Mouse (Mus musculus) left cerebral cortex, adult 18-20 months (tissue): ENCODE data around the gene Gm11037. TPM values are rescaled to one million over a fixed set of nuclear protein-coding genes. Genes with fewer than 3 reads are reported as not detected.

ENCODE experiments used
- DNase-seq, 2 experiments: peaks; one replicate each; pipeline ENCODE4 v3.0.0; 2021 to 2022; ENCODE audit warnings: low spot score in 2 of 2, mixed read lengths in 1 of 2
- total RNA-seq, 2 experiments: library from RNA; stranded (reverse); gene quantifications; 2 replicates each; pipeline ENCODE4 v1.2.3; 2021

Gm11037 gene
- total RNA-seq, 2 experiments from 2014 or later = not detected

DNA sequence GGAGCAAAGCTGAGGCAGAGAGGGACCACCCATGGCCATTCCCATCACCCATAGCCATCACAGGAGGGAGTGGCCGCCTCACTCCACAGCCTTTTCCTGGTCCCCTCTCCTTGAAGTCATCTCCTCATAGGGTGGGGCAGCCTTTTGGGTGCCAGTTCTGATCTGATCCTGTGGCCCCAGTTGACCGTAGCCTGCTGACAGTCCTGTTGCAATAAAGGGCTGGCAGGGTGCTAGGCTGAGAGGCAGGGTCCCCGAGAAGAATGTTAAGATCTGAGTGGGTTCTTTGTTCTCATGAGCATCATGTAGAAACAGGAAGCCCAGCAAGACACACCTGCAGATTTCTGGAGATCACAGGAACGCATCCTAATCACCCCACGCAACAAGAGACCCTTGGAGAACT, 5.1 kb upstream of the Gm11037 start:
- DNase-seq = no peak

- no peak for DNase-seq
Measured at GRCm38 (mm10) chr2:131128636-131129157, 4.6 kb upstream of the Gm11037 start.

- no peak for DNase-seq
Measured at GRCm38 (mm10) chr2:131129836-131130235, 3.5 kb upstream of the Gm11037 start.

DNA sequence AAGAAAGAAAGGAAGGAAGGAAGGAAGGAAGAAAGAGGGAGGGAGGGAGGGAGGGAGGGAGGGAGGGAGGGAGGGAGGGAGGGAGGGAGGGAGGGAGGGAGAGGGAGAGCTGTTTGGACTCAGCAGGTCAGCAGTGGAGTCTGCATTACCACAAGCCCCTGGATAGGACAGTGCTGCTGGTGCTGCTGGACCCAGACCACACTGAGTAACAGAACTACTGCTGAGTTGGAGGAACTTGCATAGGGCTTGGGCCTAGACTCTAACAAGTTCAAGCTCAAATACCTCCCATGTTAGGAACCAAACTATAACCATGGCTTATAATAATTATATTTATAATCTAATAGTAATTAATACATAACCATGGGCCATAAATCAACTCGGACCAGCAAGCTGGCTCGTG, 2.4 kb upstream of the Gm11037 start:
- DNase-seq = no peak

DNA sequence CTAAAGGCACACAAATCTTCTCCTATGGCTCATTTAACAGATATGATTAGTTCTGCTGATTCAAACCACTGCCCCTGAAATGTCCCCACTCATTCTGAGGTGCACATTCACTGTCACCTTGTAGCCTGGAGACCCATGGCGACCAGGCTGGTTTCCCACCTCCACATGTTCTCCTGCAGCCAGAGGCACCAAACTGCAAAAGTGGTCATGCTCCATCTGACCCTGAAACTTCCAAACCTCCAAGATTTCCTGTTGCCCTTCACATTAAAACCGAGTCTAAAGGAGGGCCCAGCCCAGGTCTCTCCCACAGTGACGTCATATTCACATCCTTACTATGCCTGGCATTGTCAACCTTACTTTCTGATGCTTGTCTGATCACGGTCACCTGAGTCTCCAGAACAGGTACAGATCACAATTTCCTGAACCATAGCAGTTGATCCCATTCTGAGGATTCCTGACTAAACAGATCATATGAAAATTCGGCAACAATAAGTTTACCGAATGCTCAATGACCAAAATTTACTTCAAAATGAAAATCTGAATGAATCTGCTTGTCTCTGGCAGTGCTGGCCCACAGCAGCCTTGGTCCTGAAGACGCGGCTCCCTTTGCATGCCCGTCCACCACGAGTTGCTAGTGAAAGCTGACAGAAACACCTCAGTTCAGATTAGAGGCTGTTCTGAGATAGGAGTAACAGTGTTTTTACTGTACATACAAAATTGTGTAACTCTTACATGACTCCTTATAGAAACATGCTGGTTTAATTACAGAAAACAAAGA, 997 bp upstream of the Gm11037 start:
- DNase-seq = no peak

DNA sequence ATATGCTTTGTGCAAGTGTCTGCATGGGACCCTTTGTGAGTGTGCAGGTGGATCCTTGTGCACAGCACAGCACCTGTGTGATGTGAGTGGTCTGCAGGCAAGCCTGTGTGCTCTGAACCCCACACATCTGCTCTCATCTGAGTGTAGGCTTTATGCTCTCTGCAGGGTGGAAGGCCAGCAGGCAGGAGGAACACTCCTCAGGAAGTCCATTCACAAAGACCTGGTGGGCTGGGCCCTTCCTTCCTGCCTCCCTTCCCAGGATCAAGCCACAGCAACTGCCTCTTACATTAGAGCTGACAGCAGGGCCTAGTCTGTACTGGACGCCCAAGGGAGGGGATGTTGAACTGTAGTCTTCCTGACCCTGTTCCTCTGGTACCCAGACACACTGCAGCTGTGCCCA, 1.1 kb downstream of the Gm11037 start:
- peak in 1 of 2 experiments; percentile 0 for DNase-seq

GRCm38 (mm10) chr2:131134826-131135400, 1.6 kb downstream of the Gm11037 start:
- peak in 1 of 2 experiments; percentile 0 for DNase-seq

DNA sequence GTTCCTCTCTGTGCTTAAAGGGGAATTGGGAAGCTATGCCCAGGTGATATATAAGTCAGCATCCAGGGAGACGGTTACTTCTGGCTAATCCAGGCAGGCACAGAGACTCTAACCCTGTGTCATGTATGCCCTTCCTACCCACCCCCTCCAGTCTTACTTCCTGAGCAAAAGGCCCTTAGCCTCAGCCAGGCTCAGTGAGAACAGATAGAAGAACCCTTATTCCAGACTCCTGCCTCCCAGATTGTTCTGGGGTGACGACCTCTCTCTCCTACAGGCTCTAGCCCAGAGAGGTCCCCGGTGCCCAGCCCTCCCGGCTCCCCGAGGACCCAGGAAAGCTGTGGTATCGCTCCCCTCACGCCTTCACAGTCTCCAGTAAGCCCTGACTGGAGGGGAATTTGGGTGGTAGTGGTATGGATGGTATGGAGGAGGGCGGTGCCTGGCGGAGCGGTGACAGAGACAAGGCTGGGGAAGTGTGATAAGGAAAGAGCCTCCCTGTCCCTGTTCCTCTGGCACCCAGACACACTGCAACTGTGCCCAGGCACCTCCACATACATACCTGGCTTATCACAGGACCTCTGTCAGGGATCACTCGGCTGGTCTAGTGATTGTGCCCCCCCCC, 2.3 kb downstream of the Gm11037 start:
- DNase-seq = peak in 1 of 2 experiments; percentile 0

DNA sequence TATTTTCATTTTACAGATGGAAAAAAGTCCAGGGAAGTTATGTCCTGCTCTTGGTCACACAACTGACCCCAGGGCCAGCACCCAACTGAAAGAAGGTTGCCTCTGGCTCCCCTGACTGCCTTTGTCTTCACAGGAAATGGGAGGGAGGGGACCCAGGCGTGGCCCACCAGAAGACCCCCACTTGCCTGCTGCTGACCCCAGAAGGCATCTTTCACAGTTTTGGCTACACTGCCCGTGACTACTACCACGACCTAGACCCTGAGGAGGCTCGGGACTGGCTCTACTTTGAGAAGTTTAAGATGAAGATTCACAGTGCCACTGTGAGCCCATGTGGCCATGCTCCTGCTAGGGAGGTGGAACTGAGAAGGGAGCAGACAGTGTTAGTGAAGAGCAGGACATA, 5.0 kb downstream of the Gm11037 start:
- DNase-seq = no peak

GRCm38 (mm10) chr2:131138760-131139159, 5.5 kb downstream of the Gm11037 start:
- DNase-seq = no peak

DNA sequence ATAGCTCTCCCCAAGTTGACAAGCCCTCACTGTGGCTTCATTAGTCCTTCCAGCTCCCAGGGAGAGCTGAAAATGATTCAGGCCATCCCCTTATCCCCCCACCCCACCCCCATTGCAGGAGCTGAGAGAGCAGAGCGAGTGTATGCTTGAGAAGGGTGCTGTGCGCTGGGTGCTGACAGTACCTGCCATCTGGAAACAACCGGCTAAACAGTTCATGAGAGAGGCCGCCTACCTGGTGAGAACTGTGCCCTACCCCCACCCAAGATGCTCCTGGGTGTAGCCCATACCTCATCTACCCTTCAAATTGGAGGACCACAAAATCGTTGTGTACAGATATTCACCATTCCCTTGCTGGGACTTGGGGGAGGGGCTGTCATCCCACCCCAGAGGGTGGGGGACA, 6.0 kb downstream of the Gm11037 start:
- DNase-seq = no peak

DNA sequence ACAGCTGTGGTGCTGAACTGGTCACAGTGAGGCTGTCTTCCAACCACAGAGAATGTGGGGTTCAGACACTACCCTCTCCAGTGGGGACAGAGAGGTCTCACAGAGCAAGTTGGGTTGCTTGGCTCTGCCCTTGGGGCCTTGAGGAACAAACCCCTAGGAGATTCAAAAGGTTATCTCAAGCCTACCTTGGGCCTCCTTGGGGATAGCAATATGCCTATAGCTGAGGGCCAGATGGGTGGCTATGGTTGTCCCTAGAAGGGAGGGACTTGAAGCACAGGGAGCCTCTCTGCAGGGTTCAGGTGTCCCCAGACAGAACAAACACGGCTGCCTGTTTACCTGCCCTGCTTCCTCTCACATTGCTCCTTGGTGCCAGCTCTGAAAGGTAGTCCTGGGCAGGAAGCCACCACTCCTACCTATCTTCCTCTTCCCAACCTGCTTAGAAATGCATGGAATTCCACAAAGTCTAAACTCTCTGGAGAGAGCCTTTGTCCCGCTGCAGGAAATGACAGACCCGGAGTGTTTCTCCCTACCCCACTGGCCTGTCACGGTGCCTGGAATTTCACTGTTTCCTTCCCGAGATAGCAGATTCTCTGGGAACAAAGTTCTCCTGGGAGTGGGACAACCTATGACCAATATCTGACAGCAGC, 6.7 kb downstream of the Gm11037 start:
- no peak for DNase-seq

- no peak for DNase-seq
Measured at GRCm38 (mm10) chr2:131140533-131140905, 7.2 kb downstream of the Gm11037 start.

DNA sequence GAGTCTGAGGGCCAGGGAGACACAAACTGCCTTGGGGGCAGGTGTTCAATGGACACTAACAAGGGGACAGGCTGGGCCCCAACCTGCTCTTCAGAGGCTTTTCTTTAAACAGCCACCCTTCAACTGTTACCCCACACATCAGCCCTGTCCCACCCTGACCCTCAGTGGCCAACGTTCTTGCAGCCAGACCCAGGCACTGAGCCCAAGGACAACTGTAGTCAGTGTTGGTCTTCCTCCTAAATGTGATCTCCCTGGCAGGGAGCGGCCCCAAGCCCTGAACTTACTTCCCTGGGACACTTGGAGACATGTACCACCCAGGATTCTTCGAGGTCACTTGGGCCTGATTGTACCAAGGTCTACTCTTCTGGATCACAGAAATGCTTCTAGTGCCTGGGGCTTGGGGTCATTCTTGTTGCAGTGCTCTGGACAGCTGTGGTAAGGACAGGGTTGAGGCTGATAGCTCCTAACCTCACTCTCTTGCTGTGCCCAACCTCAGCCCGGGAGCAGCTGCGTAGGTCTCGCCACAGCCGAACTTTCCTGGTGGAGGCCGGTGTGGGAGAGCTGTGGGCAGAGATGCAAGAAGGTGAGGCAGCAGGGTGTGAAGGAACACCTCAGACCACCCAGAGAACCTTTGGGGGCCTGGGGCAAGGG, 8.2 kb downstream of the Gm11037 start:
- no peak for DNase-seq

DNA sequence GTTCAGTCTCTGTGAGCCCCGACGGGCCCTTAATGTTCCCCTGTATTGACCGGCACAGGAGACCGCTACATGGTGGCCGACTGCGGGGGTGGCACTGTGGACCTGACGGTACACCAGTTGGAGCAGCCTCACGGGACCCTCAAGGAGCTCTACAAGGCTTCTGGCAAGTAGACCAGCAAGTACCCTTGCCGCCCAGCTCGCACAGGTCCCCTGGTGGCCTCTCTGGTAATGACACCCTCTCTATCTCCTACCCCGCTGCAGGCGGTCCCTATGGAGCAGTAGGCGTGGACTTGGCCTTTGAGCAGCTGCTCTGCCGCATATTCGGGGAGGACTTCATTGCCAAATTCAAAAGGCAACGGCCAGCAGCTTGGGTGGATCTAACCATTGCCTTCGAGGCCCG, 9.3 kb downstream of the Gm11037 start:
- peak; percentile 22 to 60 for DNase-seq

DNA sequence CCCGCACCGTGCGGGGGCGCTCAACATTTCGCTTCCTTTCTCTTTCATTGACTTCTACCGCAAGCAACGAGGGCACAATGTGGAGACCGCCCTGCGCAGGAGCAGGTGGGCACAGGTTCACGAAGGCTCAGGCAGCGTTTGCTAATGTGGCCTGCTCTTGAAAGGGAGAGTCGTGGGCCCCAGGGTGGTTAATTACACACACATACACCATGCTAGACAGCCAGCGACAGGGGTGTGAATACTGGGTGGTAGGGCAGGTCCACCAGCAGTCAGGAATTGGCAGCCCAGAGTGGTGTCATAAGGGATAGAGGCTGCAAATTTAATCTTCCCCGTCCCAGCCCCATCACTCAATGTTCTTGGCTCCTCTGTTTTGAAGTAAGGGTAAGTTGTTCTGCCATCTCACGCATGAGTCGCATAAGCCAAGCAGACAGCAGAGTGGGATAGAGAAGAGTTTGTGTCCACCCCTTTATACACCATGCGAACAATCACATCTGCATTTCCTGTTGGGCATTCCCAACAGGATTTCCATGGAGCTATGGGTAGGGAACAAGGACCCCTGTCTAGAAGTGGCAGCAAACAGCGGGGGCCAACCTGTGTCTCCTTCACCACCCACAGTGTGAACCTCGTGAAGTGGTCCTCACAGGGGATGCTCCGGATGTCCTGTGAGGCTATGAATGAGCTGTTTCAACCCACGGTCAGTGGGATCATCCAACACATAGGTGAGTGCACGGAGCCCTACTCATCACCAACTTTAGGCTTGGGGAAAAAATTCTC, 9.9 kb downstream of the Gm11037 start:
- DNase-seq = no peak

- DNase-seq = no peak
Measured at GRCm38 (mm10) chr2:131145121-131145520, 11.8 kb downstream of the Gm11037 start.

DNA sequence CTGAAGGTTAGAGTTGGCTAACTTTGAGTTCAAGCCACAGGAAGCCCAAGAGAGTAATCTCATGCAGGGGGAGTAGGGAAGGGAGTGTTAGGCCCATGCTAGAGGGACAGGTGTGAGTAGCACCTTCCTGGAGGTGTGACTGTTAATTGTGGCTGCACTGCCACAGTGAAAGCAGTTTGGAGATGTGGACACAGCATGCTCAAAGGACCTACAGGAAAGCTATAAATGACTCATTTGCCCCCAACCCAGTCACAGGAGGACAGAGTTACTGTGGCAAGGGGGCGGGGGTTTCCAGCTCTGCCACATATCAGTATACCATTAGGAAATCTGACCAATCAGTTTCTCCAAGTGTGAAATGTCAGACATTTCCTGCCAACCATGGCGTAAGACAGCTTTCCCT, 12.2 kb downstream of the Gm11037 start:
- DNase-seq = no peak

DNA sequence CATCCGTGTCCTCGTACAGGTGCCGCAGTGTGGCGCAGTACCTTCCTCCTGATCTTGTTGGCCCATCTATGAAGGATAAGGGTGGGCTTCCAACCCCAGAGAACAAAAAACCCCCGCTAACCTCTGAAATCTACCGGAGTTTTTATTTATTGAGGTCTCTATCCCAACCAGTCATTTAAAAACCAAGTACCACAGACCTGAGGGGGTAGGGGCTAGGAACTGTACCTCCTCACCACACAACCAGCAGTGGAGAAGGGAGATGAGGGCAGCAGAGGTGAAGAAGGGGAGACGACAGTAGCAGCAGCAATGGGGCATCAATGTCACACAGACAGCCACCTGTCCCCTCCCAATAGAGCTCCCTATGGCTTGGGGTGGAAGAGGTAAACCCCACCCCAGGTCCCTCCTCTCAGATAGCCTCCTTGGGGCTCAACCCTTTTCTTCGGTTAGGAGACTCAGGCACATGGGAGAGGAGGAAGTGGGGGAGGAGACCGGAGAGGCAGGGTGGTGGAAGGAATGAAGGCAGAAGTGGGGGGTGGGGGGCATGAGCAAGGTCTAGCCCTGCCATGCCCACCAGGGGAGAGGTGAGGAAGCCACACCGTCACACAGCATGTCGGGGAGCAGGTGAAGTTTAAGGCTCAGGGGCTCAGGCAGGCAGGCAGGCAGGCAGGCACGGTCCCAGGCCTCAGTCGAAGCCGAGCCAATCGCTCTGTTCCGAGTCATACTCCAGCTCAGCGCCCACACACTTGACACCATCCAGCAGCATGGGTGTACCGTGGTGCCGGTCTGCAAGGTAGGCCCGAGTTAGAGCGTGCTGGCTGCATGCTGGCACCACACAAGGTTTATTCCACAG, 13.1 kb downstream of the Gm11037 start:
- DNase-seq = peak in 1 of 2 experiments; percentile 39

- no peak for DNase-seq
Measured at GRCm38 (mm10) chr2:131147043-131147365, 13.7 kb downstream of the Gm11037 start.
